Mouse (Mus musculus): ENCODE results near the gene Ccl4. TPM values are rescaled to one million over a fixed set of nuclear protein-coding genes. Genes with fewer than 3 reads are reported as not detected.

Gene Ccl4
- polyA plus RNA-seq, 1 experiment from 2014 or later, result 1.2 TPM

DNA sequence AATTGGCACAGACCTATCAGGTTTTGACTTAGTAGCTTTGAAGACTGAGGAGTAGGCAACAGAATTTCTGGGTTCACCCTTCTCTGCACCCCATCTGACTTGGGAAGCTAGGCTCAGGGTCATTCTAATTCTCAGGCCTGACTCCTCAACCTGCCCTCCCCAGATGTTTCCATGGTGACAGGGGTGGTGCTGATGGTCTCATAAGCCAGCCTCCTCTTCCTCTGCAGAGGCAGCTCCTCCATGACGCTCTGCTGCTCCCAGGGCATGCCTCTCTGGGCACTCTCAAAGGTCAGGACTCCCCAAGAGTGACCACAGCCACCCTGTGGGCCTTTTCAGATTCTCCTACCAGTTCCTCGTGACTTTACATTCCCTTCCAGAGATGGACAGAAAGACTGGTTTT is 23.4 kb upstream of the Ccl4 start:
- Histone ChIP-seq H3K4me3 (no peak overlapping the region), H3K27ac (replicated peaks) (no peak overlapping the region), H3K4me2 (no peak overlapping the region), H3K9me3 (no peaks in the 10 kb centered on the region), H3K9ac (no peak overlapping the region), H3K27me3 (replicated peaks) (no peaks in the 10 kb centered on the region), H3K4me1 (peaks cover 16% of the 10 kb centered on the region), H3K36me3 (no peaks in the 10 kb centered on the region)
- WGBS, result 61% methylated on average over 2 of the region's 2 CpGs
- no peak for ATAC-seq (ENCODE audit: extremely low read depth, insufficient number of reproducible peaks, low FRiP score, low TSS enrichment)

DNA sequence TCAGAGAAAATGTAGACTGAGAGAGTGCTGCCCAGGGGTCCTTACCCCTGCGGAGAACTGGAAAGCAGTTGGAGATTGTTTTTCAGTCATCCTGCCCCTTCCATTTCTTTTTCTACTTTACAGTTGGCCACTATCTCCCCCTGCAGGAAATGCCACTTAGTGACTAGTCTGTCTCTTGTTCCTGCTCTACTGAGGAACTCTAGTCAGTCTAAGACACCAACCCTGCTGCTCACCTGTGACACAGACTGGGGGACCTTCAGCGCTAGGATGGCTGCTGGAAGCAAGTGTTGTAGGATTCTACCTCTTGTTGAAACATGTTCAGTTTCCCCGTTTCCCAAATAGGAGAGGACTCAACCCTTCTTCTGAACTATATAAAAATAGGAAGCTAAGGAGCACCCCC is 22.9 kb upstream of the Ccl4 start:
- H3K27me3 ChIP-seq (replicated peaks), result no peaks in the 10 kb centered on the region
- H3K4me1 ChIP-seq, result peaks cover 12% of the 10 kb centered on the region
- H3K36me3 ChIP-seq, result no peaks in the 10 kb centered on the region
- no peak overlapping the region for H3K4me3 ChIP-seq
- ATAC-seq (ENCODE audit: extremely low read depth, insufficient number of reproducible peaks, low FRiP score, low TSS enrichment), result no peak
- H3K9me3 ChIP-seq, result no peaks in the 10 kb centered on the region
- H3K4me2 ChIP-seq, result no peak overlapping the region
- no peak overlapping the region for H3K27ac ChIP-seq (replicated peaks)
- 59% methylated on average over 3 of the region's 3 CpGs for WGBS
- H3K9ac ChIP-seq, result no peak overlapping the region

GRCm38 (mm10) chr11:83640141-83640540 is 22.2 kb upstream of the Ccl4 start:
- Histone ChIP-seq H3K9me3 (0 out of 2 replicates have a peak, but pooled peaks cover 1% of the 10 kb centered on the region), H3K36me3 (no peaks in the 10 kb centered on the region), H3K4me1 (peaks cover 12% of the 10 kb centered on the region), H3K9ac (no peak overlapping the region), H3K4me2 (no peak overlapping the region), H3K4me3 (no peak overlapping the region), H3K27me3 (replicated peaks) (no peaks in the 10 kb centered on the region), H3K27ac (replicated peaks) (no peak overlapping the region)
- WGBS, result 65% methylated on average over 5 of the region's 5 CpGs
- ATAC-seq (ENCODE audit: extremely low read depth, insufficient number of reproducible peaks, low FRiP score, low TSS enrichment), result no peak

GRCm38 (mm10) chr11:83641216-83641615 is 21.2 kb upstream of the Ccl4 start:
- ATAC-seq (ENCODE audit: extremely low read depth, insufficient number of reproducible peaks, low FRiP score, low TSS enrichment), result no peak
- Histone ChIP-seq H3K4me1 (peaks cover 12% of the 10 kb centered on the region), H3K9me3 (0 out of 2 replicates have a peak, but pooled peaks cover 4% of the 10 kb centered on the region), H3K27ac (replicated peaks) (no peak overlapping the region), H3K27me3 (replicated peaks) (no peaks in the 10 kb centered on the region), H3K4me3 (no peak overlapping the region), H3K36me3 (no peaks in the 10 kb centered on the region), H3K4me2 (no peak overlapping the region), H3K9ac (no peak overlapping the region)
- WGBS, result 44% methylated on average over 2 of the region's 2 CpGs

DNA sequence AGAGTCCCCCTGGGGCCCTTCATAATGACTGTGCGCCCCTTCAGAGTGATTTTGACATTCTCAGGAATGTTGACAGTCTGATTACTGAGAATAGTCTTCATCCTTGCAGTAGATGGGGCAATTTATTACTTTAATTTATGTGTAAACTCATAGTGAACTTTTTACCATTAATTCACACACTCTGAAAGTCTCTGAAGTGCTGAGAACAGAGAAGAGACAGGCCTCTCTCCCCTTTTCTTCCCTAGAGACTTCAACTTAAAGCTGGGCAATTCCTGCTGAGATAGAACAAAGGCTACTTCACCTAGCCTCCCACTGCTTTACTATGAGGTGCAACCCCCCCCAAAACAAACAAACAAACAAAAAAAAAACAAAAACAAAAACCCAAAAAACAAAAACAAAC is 16.9 kb upstream of the Ccl4 start, which contains the start of gene Rpl9-ps1:
Gene Rpl9-ps1 (minus strand): TSS at position 101 of the 400 bp plus-strand sequence.
- no peak within 1 kb of the TSS for H3K4me2 ChIP-seq
- H3K27ac ChIP-seq (replicated peaks), result no peak within 1 kb of the TSS
- WGBS, result 70% methylated on average over 1 of the region's 1 CpGs
- H3K4me3 ChIP-seq, result no peak within 1 kb of the TSS
- no peaks in the 10 kb centered on the region for H3K4me1 ChIP-seq
- no peak within 1 kb of the TSS for H3K9ac ChIP-seq
- H3K36me3 ChIP-seq, result no peaks in the 10 kb centered on the region
- no peaks in the 10 kb centered on the region for H3K27me3 ChIP-seq (replicated peaks)
- 0 out of 2 replicates have a peak, but pooled peaks cover 4% of the 10 kb centered on the region for H3K9me3 ChIP-seq
- no peak for ATAC-seq (ENCODE audit: extremely low read depth, insufficient number of reproducible peaks, low FRiP score, low TSS enrichment)

DNA sequence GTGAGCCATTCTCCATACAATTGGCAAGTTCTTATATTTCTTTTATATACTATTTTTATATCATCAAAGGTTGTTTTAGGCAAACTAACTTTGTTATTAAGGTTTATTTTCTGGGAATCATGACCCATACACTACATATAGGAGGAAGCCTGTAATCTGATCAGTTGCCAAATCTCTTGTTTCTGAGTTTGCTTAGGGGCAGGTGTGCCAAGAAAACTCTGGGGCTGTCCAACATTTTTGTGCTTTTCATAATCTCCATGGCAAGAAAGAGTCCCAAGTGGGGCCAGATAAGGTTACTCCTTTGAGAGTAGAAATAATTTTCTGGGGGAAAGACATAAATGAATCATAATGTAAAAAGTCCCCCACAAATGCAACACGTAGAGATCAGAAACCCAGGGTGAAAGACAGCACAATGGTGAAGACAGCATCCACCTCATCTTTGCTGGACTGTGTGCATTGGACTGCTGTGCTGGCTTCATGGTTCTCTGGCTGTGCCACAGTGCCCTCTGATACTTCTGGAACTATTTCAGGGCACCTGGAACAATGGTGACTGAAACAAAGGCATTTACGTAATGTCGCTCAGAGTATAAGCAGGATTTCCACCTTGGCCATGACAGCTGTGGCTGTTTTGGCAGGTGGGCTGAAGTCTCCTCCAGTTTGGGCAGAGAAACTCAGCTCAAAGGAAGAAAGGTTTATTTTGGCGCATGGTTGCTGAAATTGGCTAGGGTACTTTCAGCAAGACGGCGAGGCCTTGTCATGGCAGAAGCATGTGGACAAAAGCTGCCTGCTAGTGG is 15.8 kb upstream of the Ccl4 start:
- WGBS, result 87% methylated on average over 6 of the region's 6 CpGs
- ATAC-seq (ENCODE audit: extremely low read depth, insufficient number of reproducible peaks, low FRiP score, low TSS enrichment), result no peak
- no peaks in the 10 kb centered on the region for H3K4me1 ChIP-seq
- H3K27me3 ChIP-seq (replicated peaks), result no peaks in the 10 kb centered on the region
- H3K27ac ChIP-seq (replicated peaks), result no peak overlapping the region
- no peak overlapping the region for H3K4me3 ChIP-seq
- H3K4me2 ChIP-seq, result no peak overlapping the region
- no peaks in the 10 kb centered on the region for H3K36me3 ChIP-seq
- no peak overlapping the region for H3K9ac ChIP-seq
- 0 out of 2 replicates have a peak, but pooled peaks cover 4% of the 10 kb centered on the region for H3K9me3 ChIP-seq

DNA sequence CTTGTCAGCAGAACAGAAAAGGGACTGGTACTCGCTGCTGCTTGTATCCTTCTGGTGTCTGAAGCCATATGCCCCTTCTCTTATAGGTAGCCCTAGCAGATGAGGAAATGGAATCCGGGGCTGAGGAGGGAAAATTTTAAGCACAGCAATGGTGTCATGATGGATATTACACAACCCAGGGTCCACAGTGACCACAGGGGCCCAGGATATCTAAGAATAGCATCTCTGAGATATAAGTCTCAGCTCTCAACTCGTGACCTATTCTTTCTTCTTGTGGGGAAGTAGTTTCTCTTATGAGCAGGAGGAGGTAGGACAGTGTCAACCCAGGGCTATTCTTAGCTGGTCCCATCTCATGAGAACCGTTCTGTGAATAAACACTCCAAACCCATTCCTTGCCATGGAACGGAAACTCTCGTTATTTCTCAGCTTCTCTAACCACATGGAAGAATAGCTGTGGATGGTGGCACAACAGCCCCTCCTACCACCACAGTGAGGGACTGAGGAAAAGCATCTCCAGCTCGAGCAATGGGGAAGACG is 13.0 kb upstream of the Ccl4 start, which contains the start of gene Ccl3:
Gene Ccl3 (minus strand): TSS at position 51 of the 537 bp plus-strand sequence.
- Histone ChIP-seq H3K9me3 (0 out of 2 replicates have a peak, but pooled peaks cover 4% of the 10 kb centered on the region), H3K4me1 (peaks cover 7% of the 10 kb centered on the region), H3K27ac (replicated peaks) (no peak within 1 kb of the TSS), H3K27me3 (replicated peaks) (no peaks in the 10 kb centered on the region), H3K4me2 (no peak within 1 kb of the TSS), H3K4me3 (no peak within 1 kb of the TSS), H3K36me3 (no peaks in the 10 kb centered on the region), H3K9ac (no peak within 1 kb of the TSS)
- WGBS, result 70% methylated on average over 8 of the region's 8 CpGs
- ATAC-seq (ENCODE audit: extremely low read depth, insufficient number of reproducible peaks, low FRiP score, low TSS enrichment), result no peak

DNA sequence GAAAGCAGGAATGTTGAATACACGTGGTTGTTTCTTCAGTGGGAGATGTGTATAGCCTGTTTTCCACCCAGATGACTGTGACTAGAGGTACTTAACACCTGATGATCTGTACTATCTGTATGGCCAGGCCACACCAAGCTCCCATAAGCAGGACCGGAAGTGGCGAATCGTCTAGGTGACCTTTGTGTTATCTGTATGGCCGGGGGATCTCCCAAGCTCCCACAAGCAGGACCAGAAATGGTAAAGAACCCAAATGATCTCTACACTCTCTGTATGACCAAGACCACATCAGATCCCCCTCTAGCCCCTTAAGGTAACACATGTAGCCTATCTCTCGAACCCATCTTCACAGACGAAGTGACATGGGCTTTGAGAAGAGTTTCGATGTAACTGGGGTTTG is 7.8 kb upstream of the Ccl4 start:
- no peaks in the 10 kb centered on the region for H3K9me3 ChIP-seq
- no peak overlapping the region for H3K9ac ChIP-seq
- no peaks in the 10 kb centered on the region for H3K36me3 ChIP-seq
- no peak for ATAC-seq (ENCODE audit: extremely low read depth, insufficient number of reproducible peaks, low FRiP score, low TSS enrichment)
- H3K27me3 ChIP-seq (replicated peaks), result no peaks in the 10 kb centered on the region
- H3K27ac ChIP-seq (replicated peaks), result no peak overlapping the region
- H3K4me2 ChIP-seq, result no peak overlapping the region
- no peak overlapping the region for H3K4me3 ChIP-seq
- 66% methylated on average over 8 of the region's 8 CpGs for WGBS
- H3K4me1 ChIP-seq, result peaks cover 7% of the 10 kb centered on the region

- no peak for ATAC-seq (ENCODE audit: extremely low read depth, insufficient number of reproducible peaks, low FRiP score, low TSS enrichment)
- H3K4me1 ChIP-seq, result peaks cover 7% of the 10 kb centered on the region
- WGBS, result 75% methylated on average over 3 of the region's 3 CpGs
- no peaks in the 10 kb centered on the region for H3K9me3 ChIP-seq
- H3K4me3 ChIP-seq, result no peak overlapping the region
- H3K27me3 ChIP-seq (replicated peaks), result 0 out of 2 replicates have a peak, but pooled peaks cover 6% of the 10 kb centered on the region
- H3K4me2 ChIP-seq, result no peak overlapping the region
- H3K27ac ChIP-seq (replicated peaks), result no peak overlapping the region
- no peaks in the 10 kb centered on the region for H3K36me3 ChIP-seq
- H3K9ac ChIP-seq, result no peak overlapping the region
These were observed 4.9 kb upstream of the Ccl4 start for GRCm38 (mm10) chr11:83657508-83657907.

GRCm38 (mm10) chr11:83658797-83659196 is 3.6 kb upstream of the Ccl4 start:
- 68% methylated on average over 6 of the region's 6 CpGs for WGBS
- Histone ChIP-seq H3K36me3 (no peaks in the 10 kb centered on the region), H3K9me3 (no peaks in the 10 kb centered on the region), H3K4me2 (no peak overlapping the region), H3K27ac (replicated peaks) (no peak overlapping the region), H3K27me3 (replicated peaks) (0 out of 2 replicates have a peak, but pooled peaks cover 6% of the 10 kb centered on the region), H3K9ac (no peak overlapping the region), H3K4me1 (peaks cover 1% of the 10 kb centered on the region; the same call in 1 of the 2 replicates), H3K4me3 (no peak overlapping the region)
- ATAC-seq (ENCODE audit: extremely low read depth, insufficient number of reproducible peaks, low FRiP score, low TSS enrichment), result no peak

DNA sequence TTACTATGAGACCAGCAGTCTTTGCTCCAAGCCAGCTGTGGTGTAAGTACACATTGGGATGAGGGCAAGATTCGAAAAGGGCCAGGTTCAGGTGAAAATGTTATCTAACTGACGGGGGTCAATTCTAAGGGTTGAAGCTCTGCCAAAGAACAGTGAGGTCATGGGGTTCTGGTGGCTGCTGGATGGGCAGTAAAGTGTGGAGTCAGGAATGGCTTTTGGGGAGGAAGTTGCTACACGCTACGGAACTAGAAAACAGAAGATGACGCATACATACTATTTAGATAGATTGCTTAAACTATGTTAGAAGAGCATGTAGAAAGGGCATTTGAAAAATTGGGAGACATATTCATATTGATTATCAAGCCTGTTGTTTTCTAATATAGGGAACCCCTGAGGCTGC is 1.1 kb downstream of the Ccl4 start:
- Histone ChIP-seq H3K4me3 (no peak overlapping the region), H3K4me1 (no peaks in the 10 kb centered on the region), H3K27ac (replicated peaks) (no peak overlapping the region), H3K9ac (no peak overlapping the region), H3K4me2 (no peak overlapping the region), H3K36me3 (no peaks in the 10 kb centered on the region), H3K27me3 (replicated peaks) (0 out of 2 replicates have a peak, but pooled peaks cover 6% of the 10 kb centered on the region), H3K9me3 (no peaks in the 10 kb centered on the region)
- ATAC-seq (ENCODE audit: extremely low read depth, insufficient number of reproducible peaks, low FRiP score, low TSS enrichment), result no peak
- 63% methylated on average over 5 of the region's 5 CpGs for WGBS

Measured in heart, embryonic 13.5 days (tissue).